Mouse (Mus musculus): ENCODE results near the gene Cblb. TPM values are rescaled to one million over a fixed set of nuclear protein-coding genes. Genes with fewer than 3 reads are reported as not detected.

The Cblb gene
- polyA plus RNA-seq, 1 experiment: 1.2 TPM

GRCm38 (mm10) chr16:52210844-52211606 is 180.0 kb downstream of the Cblb start:
- Histone ChIP-seq H3K27me3 (replicated peaks) (no peaks in the 10 kb centered on the region), H3K4me1 (no peaks in the 10 kb centered on the region), H3K4me3 (replicated peaks) (no peak overlapping the region), H3K9me3 (no peaks in the 10 kb centered on the region), H3K36me3 (replicated peaks; ENCODE audit: low read length) (peaks cover 2% of the 10 kb centered on the region)
- TF ChIP-seq FLI1 (IDR thresholded peaks at IDR 0.05; ENCODE audit: low read length) (no peak), GATA1 (IDR thresholded peaks at IDR 0.05; ENCODE audit: borderline replicate concordance, low read length) (no peak)

GRCm38 (mm10) chr16:52219069-52219468 is 188.0 kb downstream of the Cblb start:
- Histone ChIP-seq H3K4me1 (no peaks in the 10 kb centered on the region), H3K4me3 (replicated peaks) (no peak overlapping the region), H3K36me3 (replicated peaks; ENCODE audit: low read length) (no peaks in the 10 kb centered on the region), H3K27me3 (replicated peaks) (no peaks in the 10 kb centered on the region), H3K9me3 (no peaks in the 10 kb centered on the region)
- no peak for TF ChIP-seq GATA1 (IDR thresholded peaks at IDR 0.05; ENCODE audit: borderline replicate concordance, low read length)
- no peak for TF ChIP-seq FLI1 (IDR thresholded peaks at IDR 0.05; ENCODE audit: low read length)

GRCm38 (mm10) chr16:52222896-52223295 is 191.9 kb downstream of the Cblb start:
- TF ChIP-seq FLI1 (IDR thresholded peaks at IDR 0.05; ENCODE audit: low read length) (no peak), GATA1 (IDR thresholded peaks at IDR 0.05; ENCODE audit: borderline replicate concordance, low read length) (no peak)
- H3K27me3 ChIP-seq (replicated peaks): no peaks in the 10 kb centered on the region
- no peaks in the 10 kb centered on the region for H3K36me3 ChIP-seq (replicated peaks; ENCODE audit: low read length)
- H3K4me3 ChIP-seq (replicated peaks): no peak overlapping the region
- no peaks in the 10 kb centered on the region for H3K4me1 ChIP-seq
- H3K9me3 ChIP-seq: no peaks in the 10 kb centered on the region

- TF ChIP-seq FLI1 (IDR thresholded peaks at IDR 0.05; ENCODE audit: low read length) (no peak), GATA1 (IDR thresholded peaks at IDR 0.05; ENCODE audit: borderline replicate concordance, low read length) (no peak)
- Histone ChIP-seq H3K36me3 (replicated peaks; ENCODE audit: low read length) (no peaks in the 10 kb centered on the region), H3K4me3 (replicated peaks) (no peak overlapping the region), H3K27me3 (replicated peaks) (no peaks in the 10 kb centered on the region), H3K4me1 (no peaks in the 10 kb centered on the region), H3K9me3 (no peaks in the 10 kb centered on the region)
These were observed 198.4 kb downstream of the Cblb start for GRCm38 (mm10) chr16:52229446-52229845.

DNA sequence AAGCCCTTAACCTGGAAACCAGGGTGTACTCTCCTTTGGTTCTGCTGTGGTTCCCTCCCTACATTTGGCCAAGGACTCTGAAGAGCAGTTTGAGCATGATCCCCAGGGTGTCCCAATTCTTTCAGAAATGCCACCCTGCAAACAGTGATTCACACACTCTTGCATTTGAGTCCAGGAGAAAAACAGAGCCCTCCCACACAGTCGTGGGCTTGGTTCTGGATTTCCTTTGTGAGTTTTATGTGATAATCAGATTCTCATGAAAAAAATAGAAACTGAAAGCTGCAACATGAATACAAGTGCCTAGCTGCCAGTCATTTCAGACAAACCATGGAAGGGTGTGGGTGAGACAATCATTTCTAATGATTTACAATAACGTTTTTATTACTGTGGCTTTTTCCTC is 198.9 kb downstream of the Cblb start:
- Histone ChIP-seq H3K4me3 (replicated peaks) (no peak overlapping the region), H3K27me3 (replicated peaks) (no peaks in the 10 kb centered on the region), H3K36me3 (replicated peaks; ENCODE audit: low read length) (no peaks in the 10 kb centered on the region), H3K9me3 (no peaks in the 10 kb centered on the region), H3K4me1 (no peaks in the 10 kb centered on the region)
- TF ChIP-seq GATA1 (IDR thresholded peaks at IDR 0.05; ENCODE audit: borderline replicate concordance, low read length) (no peak), FLI1 (IDR thresholded peaks at IDR 0.05; ENCODE audit: low read length) (no peak)

DNA sequence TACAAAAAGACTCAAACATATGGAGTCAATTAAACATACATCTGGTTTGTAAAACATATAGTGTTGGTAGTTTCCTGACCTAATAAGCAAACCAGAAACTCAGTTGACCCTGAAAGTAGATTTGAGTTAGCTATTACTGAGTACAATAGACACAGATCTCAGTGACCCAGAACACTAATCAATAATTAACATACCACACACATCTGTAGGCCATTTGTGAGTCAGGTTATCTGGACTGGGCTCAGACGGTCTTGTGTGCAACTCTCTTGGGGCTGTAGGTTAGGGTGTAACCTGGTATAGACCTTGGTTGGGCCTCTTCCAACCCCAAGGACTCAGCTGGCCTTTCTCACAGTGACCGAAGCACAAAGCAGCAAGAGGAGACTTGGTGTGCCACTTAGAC is 211.1 kb downstream of the Cblb start:
- H3K27me3 ChIP-seq (replicated peaks): no peaks in the 10 kb centered on the region
- H3K9me3 ChIP-seq: peaks cover 10% of the 10 kb centered on the region; the same call in 1 of the 2 replicates
- no peak for TF ChIP-seq GATA1 (IDR thresholded peaks at IDR 0.05; ENCODE audit: borderline replicate concordance, low read length)
- no peak for TF ChIP-seq FLI1 (IDR thresholded peaks at IDR 0.05; ENCODE audit: low read length)
- H3K36me3 ChIP-seq (replicated peaks; ENCODE audit: low read length): no peaks in the 10 kb centered on the region
- no peak overlapping the region for H3K4me3 ChIP-seq (replicated peaks)
- H3K4me1 ChIP-seq: no peaks in the 10 kb centered on the region

DNA sequence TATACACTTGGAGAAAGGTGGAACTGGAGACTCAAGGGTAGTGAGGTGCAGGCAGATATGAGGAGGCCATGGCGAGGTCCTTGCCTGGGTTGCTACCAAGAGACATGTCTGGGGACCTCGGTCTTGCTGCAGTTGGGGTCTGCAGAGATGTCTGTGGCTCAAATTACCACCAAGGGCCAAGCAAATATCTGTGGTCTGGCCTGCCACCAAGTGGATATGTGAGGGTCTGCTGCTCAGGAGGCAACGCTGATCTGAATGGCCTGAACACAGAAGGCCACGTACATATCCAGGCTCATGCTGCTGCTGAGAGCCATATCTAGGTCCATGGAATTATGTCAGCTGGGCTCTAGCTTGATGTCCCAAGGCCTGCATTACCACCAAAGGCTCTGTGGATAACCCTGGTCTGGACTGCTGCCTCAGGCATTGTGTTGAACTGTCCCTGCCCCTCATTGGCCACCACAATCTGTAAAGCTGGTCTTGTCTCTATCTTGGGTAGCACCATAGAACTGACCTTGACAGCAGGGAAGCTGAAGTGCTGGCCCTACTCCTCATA is 212.5 kb downstream of the Cblb start:
- TF ChIP-seq GATA1 (IDR thresholded peaks at IDR 0.05; ENCODE audit: borderline replicate concordance, low read length): no peak
- no peak for TF ChIP-seq FLI1 (IDR thresholded peaks at IDR 0.05; ENCODE audit: low read length)
- H3K4me1 ChIP-seq: no peaks in the 10 kb centered on the region
- no peaks in the 10 kb centered on the region for H3K27me3 ChIP-seq (replicated peaks)
- peaks cover 10% of the 10 kb centered on the region; the same call in 1 of the 2 replicates for H3K9me3 ChIP-seq
- no peaks in the 10 kb centered on the region for H3K36me3 ChIP-seq (replicated peaks; ENCODE audit: low read length)
- H3K4me3 ChIP-seq (replicated peaks): peak overlapping the region; percentile 33

DNA sequence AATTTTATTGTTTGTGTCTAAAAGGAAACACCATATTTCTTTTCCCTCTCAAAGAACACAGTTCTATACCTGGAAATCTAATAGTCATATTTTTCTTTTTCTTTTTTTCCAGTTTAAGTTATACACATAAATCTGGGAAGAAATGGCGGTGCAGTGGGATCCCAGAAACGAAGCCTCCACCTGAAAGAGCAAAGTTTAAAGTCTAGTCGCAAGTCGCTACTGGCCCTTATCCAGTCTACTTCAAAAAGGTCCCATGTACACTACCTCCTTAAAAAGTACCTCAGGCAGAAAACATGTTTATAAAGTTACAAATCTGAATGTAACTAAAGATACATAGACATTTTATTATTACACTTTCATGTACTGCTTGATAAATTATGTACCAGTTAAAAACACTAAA is 219.2 kb downstream of the Cblb start:
- H3K9me3 ChIP-seq: peaks cover 8% of the 10 kb centered on the region

DNA sequence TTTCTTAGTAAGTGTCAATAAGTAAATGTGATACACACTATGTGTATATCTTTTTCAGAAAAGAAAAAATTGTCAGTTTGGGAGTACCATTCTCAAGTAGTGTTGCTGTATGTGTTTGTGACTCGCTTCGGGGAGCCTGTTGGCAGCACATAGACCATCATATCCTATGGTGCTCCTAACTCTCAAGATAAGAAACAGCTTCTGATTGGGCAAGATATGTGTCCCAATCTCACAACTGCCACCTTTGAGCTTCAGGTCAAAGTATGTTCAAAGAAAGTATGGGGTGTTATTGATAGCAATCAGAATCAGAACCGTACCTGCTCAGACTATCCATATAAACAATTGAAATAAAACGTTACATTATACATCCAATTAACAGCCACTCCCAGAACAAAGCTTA is 219.9 kb downstream of the Cblb start:
- Histone ChIP-seq H3K4me3 (replicated peaks) (no peak overlapping the region), H3K36me3 (replicated peaks; ENCODE audit: low read length) (no peaks in the 10 kb centered on the region), H3K27me3 (replicated peaks) (no peaks in the 10 kb centered on the region), H3K4me1 (no peaks in the 10 kb centered on the region), H3K9me3 (peaks cover 8% of the 10 kb centered on the region)
- TF ChIP-seq FLI1 (IDR thresholded peaks at IDR 0.05; ENCODE audit: low read length) (no peak), GATA1 (IDR thresholded peaks at IDR 0.05; ENCODE audit: borderline replicate concordance, low read length) (no peak)

More for the DNA sequence above, 219.2 kb downstream of the Cblb start:
- no peak for TF ChIP-seq GATA1 (IDR thresholded peaks at IDR 0.05; ENCODE audit: borderline replicate concordance, low read length)
- TF ChIP-seq FLI1 (IDR thresholded peaks at IDR 0.05; ENCODE audit: low read length): no peak
- no peaks in the 10 kb centered on the region for H3K4me1 ChIP-seq
- no peak overlapping the region for H3K4me3 ChIP-seq (replicated peaks)
- no peaks in the 10 kb centered on the region for H3K36me3 ChIP-seq (replicated peaks; ENCODE audit: low read length)
- H3K27me3 ChIP-seq (replicated peaks): no peaks in the 10 kb centered on the region

Data from megakaryocyte, embryonic 14.5 days (primary cell).